24 mouse cellular contexts compared by ENCODE assay signal in genomic region chr7:114581200-114581599, GRCm38 (mm10). TPM values are rescaled to one million over a fixed set of nuclear protein-coding genes. Genes with fewer than 3 reads are reported as not detected.
DNase-seq lines count a peak whose midpoint lies in the region; ATAC-seq and TF ChIP-seq lines count a peak whose summit lies in the region.
"Had no signal": no experiment of that assay in that cellular context is flagged by ENCODE, and none has a peak within 500 bp of the region (broad histone marks: within the 10 kb centered on the region; RNA-seq: fewer than 3 reads in every experiment).

No protein-coding gene starts in this region.

- H3K9me3 ChIP-seq in liver, embryonic 12.5 days (replicated peaks) = no peaks in the 10 kb centered on the region
- no peaks in the 10 kb centered on the region for H3K9me3 ChIP-seq in limb, embryonic 10.5 days (replicated peaks)
- no peaks in the 10 kb centered on the region for H3K9me3 ChIP-seq in heart, embryonic 12.5 days (replicated peaks)
- H3K9me3 ChIP-seq: heart, embryonic 13.5 days; intestine, embryonic 15.5 days had no signal

- peak; percentile 75 for ATAC-seq in activated CD4-positive, CD25-positive, alpha-beta regulatory T cell, adult 4 months
- no peak for ATAC-seq in liver, embryonic 12.5 days
- no peak for ATAC-seq in heart, embryonic 12.5 days (ENCODE audit: insufficient number of reproducible peaks, low FRiP score)
- ATAC-seq: forebrain, embryonic 14.5 days; hindbrain, postnatal 0 days; intestine, embryonic 15.5 days had no signal

- WGBS in cerebellum, adult 2 months = 91% methylated on average over 5 of the region's 5 CpGs
- 66% methylated on average over 5 of the region's 5 CpGs for WGBS in liver, embryonic 12.5 days (ENCODE audit: insufficient replicate concordance)
- 86% methylated on average over 5 of the region's 5 CpGs for WGBS in limb, embryonic 10.5 days
- 67% methylated on average over 5 of the region's 5 CpGs for WGBS in heart, embryonic 12.5 days

- no peaks in the 10 kb centered on the region; the same call in 1 of the 2 replicates for H3K27me3 ChIP-seq in cerebellum, adult 2 months (ENCODE audit: control insufficient read depth, insufficient read depth, low read length)
- H3K27me3 ChIP-seq in liver, embryonic 12.5 days (replicated peaks) = no peaks in the 10 kb centered on the region
- no peaks in the 10 kb centered on the region for H3K27me3 ChIP-seq in limb, embryonic 10.5 days (ENCODE audit: low read depth, poor library complexity, severe bottlenecking)
- no peaks in the 10 kb centered on the region for H3K27me3 ChIP-seq in heart, embryonic 12.5 days (replicated peaks)
- H3K27me3 ChIP-seq: heart, embryonic 13.5 days; intestine, embryonic 15.5 days had no signal

- H3K4me1 ChIP-seq in cerebellum, adult 2 months (ENCODE audit: control insufficient read depth, insufficient read depth, low read length) = no peaks in the 10 kb centered on the region
- H3K4me1 ChIP-seq in liver, embryonic 12.5 days = no peaks in the 10 kb centered on the region
- H3K4me1 ChIP-seq in limb, embryonic 10.5 days = no peaks in the 10 kb centered on the region
- H3K4me1 ChIP-seq in heart, embryonic 12.5 days (replicated peaks) = no peaks in the 10 kb centered on the region
- H3K4me1 ChIP-seq: heart, embryonic 13.5 days; intestine, embryonic 15.5 days had no signal

- H3K36me3 ChIP-seq in liver, embryonic 12.5 days = no peaks in the 10 kb centered on the region
- no peaks in the 10 kb centered on the region for H3K36me3 ChIP-seq in limb, embryonic 10.5 days
- no peaks in the 10 kb centered on the region for H3K36me3 ChIP-seq in heart, embryonic 12.5 days
- H3K36me3 ChIP-seq: heart, embryonic 13.5 days; intestine, embryonic 15.5 days had no signal

- TF ChIP-seq POLR2A in cerebellum, adult 2 months (IDR thresholded peaks at IDR 0.05; ENCODE audit: borderline replicate concordance, insufficient read depth, low read length) = no peak

- H3K4me3 ChIP-seq in cerebellum, adult 2 months (replicated peaks; ENCODE audit: insufficient read depth, low read depth, low read length) = no peak overlapping the region
- no peak overlapping the region for H3K4me3 ChIP-seq in liver, embryonic 12.5 days
- H3K4me3 ChIP-seq in limb, embryonic 10.5 days = no peak overlapping the region
- H3K4me3 ChIP-seq in heart, embryonic 12.5 days = no peak overlapping the region
- H3K4me3 ChIP-seq: gastrocnemius, adult 2 months; heart, embryonic 13.5 days; intestine, embryonic 15.5 days had no signal

- H3K9ac ChIP-seq in liver, embryonic 12.5 days = no peak overlapping the region
- no peak overlapping the region for H3K9ac ChIP-seq in heart, embryonic 12.5 days
- H3K9ac ChIP-seq: heart, embryonic 13.5 days; hindbrain, embryonic 14.5 days; intestine, embryonic 15.5 days had no signal

- H3K27ac ChIP-seq in cerebellum, adult 2 months (ENCODE audit: insufficient read depth, low read length) = no peak overlapping the region
- no peak overlapping the region for H3K27ac ChIP-seq in liver, embryonic 12.5 days
- no peak overlapping the region for H3K27ac ChIP-seq in limb, embryonic 10.5 days
- H3K27ac ChIP-seq in heart, embryonic 12.5 days (ENCODE audit: poor library complexity, severe bottlenecking) = no peak overlapping the region
- H3K27ac ChIP-seq: gastrocnemius, adult 2 months; heart, embryonic 13.5 days; hindbrain, embryonic 14.5 days; hindbrain, postnatal 0 days; intestine, embryonic 15.5 days had no signal

- no peak for TF ChIP-seq CTCF in cerebellum, adult 2 months (IDR thresholded peaks at IDR 0.05; ENCODE audit: borderline replicate concordance, insufficient read depth, low read depth, low read length)

- H3K4me2 ChIP-seq in liver, embryonic 12.5 days = no peak overlapping the region
- no peak overlapping the region for H3K4me2 ChIP-seq in heart, embryonic 12.5 days
- H3K4me2 ChIP-seq: heart, embryonic 13.5 days; hindbrain, embryonic 14.5 days; intestine, embryonic 15.5 days had no signal

- peak; percentile 88 for DNase-seq in 416B (ENCODE audit: low read depth)
- peak; percentile 66 for DNase-seq in CD4-positive, CD25-positive, alpha-beta regulatory T cell, adult 2 months (ENCODE audit: low read depth, low spot score)
- peak; percentile 51 for DNase-seq in naive thymus-derived CD4-positive, alpha-beta T cell, adult 2 months (ENCODE audit: low read depth)
- DNase-seq in cerebellum, adult 2 months = no peak
- DNase-seq in limb, embryonic 10.5 days (ENCODE audit: low spot score) = no peak
- DNase-seq: adrenal gland, adult 8-10 months; adrenal gland, postnatal 25 days; B cell, adult 2 months; cerebellum, adult 11-12 months; cerebellum, postnatal 14 days; gastrocnemius, adult 2 months; gastrocnemius, postnatal 14 days; heart, adult 11 months; heart, postnatal 14 days; heart, postnatal 4 days; kidney, adult 11 months had no signal

RNA-seq across cellular contexts. Expression of gene Cyp2r1, which starts 18.4 kb away (rescaled TPM):
- polyA plus RNA-seq in activated CD4-positive, CD25-positive, alpha-beta regulatory T cell, adult 4 months (2017; shearing (Covaris generic)) = under 1 TPM in 1 of 2 experiments, not detected in 1; 0.83 TPM
- 0.06 and 0.13 TPM in 2 replicates for polyA plus RNA-seq in cerebellum, adult 2 months (2012; rRNA removed)
- 0.68 and 1.4 TPM in 2 replicates for polyA plus RNA-seq in liver, embryonic 12.5 days (2016; fragmentation: Nextera tagmentation; extraction: Ambion mirVana)
- polyA plus RNA-seq in limb, embryonic 10.5 days (2016; fragmentation: Nextera tagmentation; extraction: Ambion mirVana) = 0.72 and 0.99 TPM in 2 replicates
- polyA plus RNA-seq in heart, embryonic 12.5 days (2016; fragmentation: Nextera tagmentation; extraction: Ambion mirVana) = 2.0 and 2.3 TPM in 2 replicates

RNA-seq across cellular contexts. Expression of gene Calca, which starts 55.0 kb away (rescaled TPM):
- polyA plus RNA-seq in activated CD4-positive, CD25-positive, alpha-beta regulatory T cell, adult 4 months (2017; shearing (Covaris generic)) = under 1 TPM in 1 of 2 experiments, not detected in 1; 0.69 TPM
- 23.0 and 27.1 TPM in 2 replicates for polyA plus RNA-seq in cerebellum, adult 2 months (2012; rRNA removed)
- polyA plus RNA-seq in liver, embryonic 12.5 days (2016; fragmentation: Nextera tagmentation; extraction: Ambion mirVana) = not detected in 2 replicates
- 1.0 TPM in 1 of 2 replicates, not detected in the other for polyA plus RNA-seq in limb, embryonic 10.5 days (2016; fragmentation: Nextera tagmentation; extraction: Ambion mirVana)
- 6.5 and 7.4 TPM in 2 replicates for polyA plus RNA-seq in heart, embryonic 12.5 days (2016; fragmentation: Nextera tagmentation; extraction: Ambion mirVana)

Comparison
In these comparisons a context has a peak if more than half of its experiments do, and no peak if none do; other contexts are left out.
1. DNase-seq: peak in 416B (single experiment), CD4-positive, CD25-positive, alpha-beta regulatory T cell, adult 2 months (single experiment) and naive thymus-derived CD4-positive, alpha-beta T cell, adult 2 months (single experiment); none in cerebellum, adult 2 months (0 of 2) and limb, embryonic 10.5 days (single experiment).